Mouse (Mus musculus): ENCODE measurements around the gene Timmdc1. TPM values are rescaled to one million over a fixed set of nuclear protein-coding genes. Genes with fewer than 3 reads are reported as not detected.

Gene Timmdc1
- polyA plus RNA-seq (2016; fragmentation: Nextera tagmentation; extraction: Ambion mirVana): 29.2 and 31.0 TPM in 2 replicates

- peak within 1 kb of the TSS; percentile 94 for H3K27ac ChIP-seq
- peak within 1 kb of the TSS; percentile 91 for H3K4me3 ChIP-seq
- peak within 1 kb of the TSS; percentile 91 for H3K9ac ChIP-seq
- under 1% methylated on average over 73 of the region's 73 CpGs for WGBS
- H3K9me3 ChIP-seq: no peaks in the 10 kb centered on the region
- peak; percentile 95 for ATAC-seq (ENCODE audit: insufficient number of reproducible peaks, insufficient read depth, low FRiP score, low TSS enrichment)
- H3K4me2 ChIP-seq (replicated peaks): peak within 1 kb of the TSS; percentile 47
- peaks cover 34% of the 10 kb centered on the region for H3K36me3 ChIP-seq
- peaks cover 4% of the 10 kb centered on the region; the same call in 1 of the 2 replicates for H3K4me1 ChIP-seq
- H3K27me3 ChIP-seq: no peaks in the 10 kb centered on the region
Observed at GRCm38 (mm10) chr16:38522129-38523084, at the start of gene Timmdc1. Gene Timmdc1, minus strand, starts transcription at chr16:38522663.

- Histone ChIP-seq H3K27me3 (no peaks in the 10 kb centered on the region), H3K9me3 (no peaks in the 10 kb centered on the region), H3K27ac (no peak overlapping the region), H3K4me3 (no peak overlapping the region), H3K9ac (no peak overlapping the region), H3K4me1 (no peaks in the 10 kb centered on the region), H3K4me2 (replicated peaks) (no peak overlapping the region), H3K36me3 (peaks cover 63% of the 10 kb centered on the region)
- WGBS: 90% methylated on average over 3 of the region's 3 CpGs
- no peak for ATAC-seq (ENCODE audit: insufficient number of reproducible peaks, insufficient read depth, low FRiP score, low TSS enrichment)
Observed at GRCm38 (mm10) chr16:38571481-38571880, 49.0 kb upstream of the Timmdc1 start.

- Histone ChIP-seq H3K4me3 (no peak overlapping the region), H3K27ac (no peak overlapping the region), H3K4me1 (peaks cover 6% of the 10 kb centered on the region; the same call in 1 of the 2 replicates), H3K9ac (no peak overlapping the region), H3K36me3 (peaks cover 64% of the 10 kb centered on the region), H3K9me3 (no peaks in the 10 kb centered on the region), H3K4me2 (replicated peaks) (no peak overlapping the region), H3K27me3 (no peaks in the 10 kb centered on the region)
- 94% methylated on average over 5 of the region's 5 CpGs for WGBS
- ATAC-seq (ENCODE audit: insufficient number of reproducible peaks, insufficient read depth, low FRiP score, low TSS enrichment): no peak
Observed at GRCm38 (mm10) chr16:38568192-38568591, 45.7 kb upstream of the Timmdc1 start.

GRCm38 (mm10) chr16:38563516-38563915 lies 41.1 kb upstream of the Timmdc1 start:
- no peak for ATAC-seq (ENCODE audit: insufficient number of reproducible peaks, insufficient read depth, low FRiP score, low TSS enrichment)
- WGBS: 34% methylated on average over 10 of the region's 10 CpGs
- H3K27ac ChIP-seq: no peak overlapping the region

GRCm38 (mm10) chr16:38562968-38563327 lies 40.5 kb upstream of the Timmdc1 start:
- H3K4me3 ChIP-seq: peak overlapping the region; percentile 93
- peak overlapping the region; percentile 58 for H3K4me2 ChIP-seq (replicated peaks)
- under 1% methylated on average over 25 of the region's 25 CpGs for WGBS
- H3K4me1 ChIP-seq: peaks cover 6% of the 10 kb centered on the region; the same call in 1 of the 2 replicates
- no peaks in the 10 kb centered on the region for H3K9me3 ChIP-seq
- no peaks in the 10 kb centered on the region for H3K27me3 ChIP-seq
- ATAC-seq (ENCODE audit: insufficient number of reproducible peaks, insufficient read depth, low FRiP score, low TSS enrichment): no peak
- H3K9ac ChIP-seq: peak overlapping the region; percentile 92
- peak overlapping the region; percentile 73 for H3K27ac ChIP-seq
- peaks cover 21% of the 10 kb centered on the region for H3K36me3 ChIP-seq

More at GRCm38 (mm10) chr16:38563516-38563915, 41.1 kb upstream of the Timmdc1 start:
- peaks cover 27% of the 10 kb centered on the region for H3K36me3 ChIP-seq
- no peaks in the 10 kb centered on the region for H3K27me3 ChIP-seq
- H3K4me1 ChIP-seq: peaks cover 6% of the 10 kb centered on the region; the same call in 1 of the 2 replicates
- H3K9ac ChIP-seq: peak overlapping the region; percentile 92
- no peaks in the 10 kb centered on the region for H3K9me3 ChIP-seq
- peak overlapping the region; percentile 93 for H3K4me3 ChIP-seq
- peak overlapping the region; percentile 58 for H3K4me2 ChIP-seq (replicated peaks)

- peaks cover 6% of the 10 kb centered on the region; the same call in 1 of the 2 replicates for H3K4me1 ChIP-seq
- no peaks in the 10 kb centered on the region for H3K9me3 ChIP-seq
- 8% methylated on average over 37 of the region's 37 CpGs for whole genome bisulfite sequencing
- H3K4me2 ChIP-seq (replicated peaks): peak overlapping the region; percentile 58
- H3K4me3 ChIP-seq: peak overlapping the region; percentile 93
- peak overlapping the region; percentile 73 for H3K27ac ChIP-seq
- peaks cover 16% of the 10 kb centered on the region for H3K36me3 ChIP-seq
- H3K27me3 ChIP-seq: no peaks in the 10 kb centered on the region
- peak; percentile 93 for ATAC-seq (ENCODE audit: insufficient number of reproducible peaks, insufficient read depth, low FRiP score, low TSS enrichment)
- peak overlapping the region; percentile 92 for H3K9ac ChIP-seq
Observed at GRCm38 (mm10) chr16:38562131-38562967, 39.9 kb upstream of the Timmdc1 start.

GRCm38 (mm10) chr16:38558221-38558748 lies 35.8 kb upstream of the Timmdc1 start, which contains the start of gene Tmem39a:
Gene Tmem39a, plus strand, starts transcription at chr16:38558698.
- H3K27ac ChIP-seq: no peak within 1 kb of the TSS
- H3K4me1 ChIP-seq: no peaks in the 10 kb centered on the region
- no peak within 1 kb of the TSS for H3K9ac ChIP-seq
- no peaks in the 10 kb centered on the region for H3K9me3 ChIP-seq
- no peaks in the 10 kb centered on the region for H3K36me3 ChIP-seq
- no peak for ATAC-seq (ENCODE audit: insufficient number of reproducible peaks, insufficient read depth, low FRiP score, low TSS enrichment)
- 80% methylated on average over 3 of the region's 3 CpGs for WGBS
- H3K4me2 ChIP-seq (replicated peaks): no peak within 1 kb of the TSS
- no peak within 1 kb of the TSS for H3K4me3 ChIP-seq
- peaks cover 7% of the 10 kb centered on the region; the same call in 1 of the 2 replicates for H3K27me3 ChIP-seq

- ATAC-seq (ENCODE audit: insufficient number of reproducible peaks, insufficient read depth, low FRiP score, low TSS enrichment): no peak
- peaks cover 22% of the 10 kb centered on the region for H3K27me3 ChIP-seq
- no peak overlapping the region for H3K27ac ChIP-seq
- no peaks in the 10 kb centered on the region for H3K4me1 ChIP-seq
- no peak overlapping the region for H3K9ac ChIP-seq
- no peak overlapping the region for H3K4me2 ChIP-seq (replicated peaks)
- H3K9me3 ChIP-seq: no peaks in the 10 kb centered on the region
- no peak overlapping the region for H3K4me3 ChIP-seq
- no peaks in the 10 kb centered on the region for H3K36me3 ChIP-seq
- WGBS: 82% methylated on average over 3 of the region's 3 CpGs
Observed at GRCm38 (mm10) chr16:38555988-38556387, 33.5 kb upstream of the Timmdc1 start.

- Histone ChIP-seq H3K9me3 (no peaks in the 10 kb centered on the region), H3K4me3 (peak within 1 kb of the TSS; percentile 75), H3K27me3 (peaks cover 15% of the 10 kb centered on the region; the same call in 1 of the 2 replicates), H3K27ac (peak within 1 kb of the TSS; percentile 71), H3K36me3 (peaks cover 19% of the 10 kb centered on the region), H3K9ac (peak within 1 kb of the TSS; percentile 83), H3K4me2 (replicated peaks) (peak within 1 kb of the TSS; percentile 62), H3K4me1 (peaks cover 13% of the 10 kb centered on the region; the same call in 1 of the 2 replicates)
- peak; percentile 83 for ATAC-seq (ENCODE audit: insufficient number of reproducible peaks, insufficient read depth, low FRiP score, low TSS enrichment)
- 2% methylated on average over 54 of the region's 54 CpGs for WGBS
Observed at GRCm38 (mm10) chr16:38549479-38550396, 27.3 kb upstream of the Timmdc1 start, which contains the start of gene Poglut1. Gene Poglut1, minus strand, starts transcription at chr16:38550258.

GRCm38 (mm10) chr16:38548000-38548399 lies 25.5 kb upstream of the Timmdc1 start:
- Histone ChIP-seq H3K27ac (no peak overlapping the region), H3K9me3 (no peaks in the 10 kb centered on the region), H3K4me2 (replicated peaks) (0 out of 2 replicates have a peak overlapping the region, but pooled peaks have one; percentile 62), H3K4me3 (no peak overlapping the region), H3K9ac (no peak overlapping the region), H3K36me3 (peaks cover 32% of the 10 kb centered on the region), H3K27me3 (peaks cover 15% of the 10 kb centered on the region; the same call in 1 of the 2 replicates), H3K4me1 (peaks cover 13% of the 10 kb centered on the region; the same call in 1 of the 2 replicates)
- WGBS: 92% methylated on average over 1 of the region's 1 CpGs
- no peak for ATAC-seq (ENCODE audit: insufficient number of reproducible peaks, insufficient read depth, low FRiP score, low TSS enrichment)

Measured in embryonic facial prominence, embryonic 12.5 days (tissue).